Mouse (Mus musculus) retina, postnatal 1 day (tissue): ENCODE measurements around the gene Olfr561.

Experiments used
- DNase-seq: peaks from one replicate; pipeline ENCODE4 v3.0.0-alpha.2; 2012

The Olfr561 gene

GRCm38 (mm10) chr7:102770921-102771320 is at the start of gene Olfr561:
Gene Olfr561, plus strand, starts transcription at chr7:102771221.
- no peak for DNase-seq

- DNase-seq = no peak
Measured at GRCm38 (mm10) chr7:102727391-102727790, 43.6 kb upstream of the Olfr561 start, which contains the start of gene Olfr559. Gene Olfr559, minus strand, starts transcription at chr7:102727491.

- DNase-seq = no peak
Measured at GRCm38 (mm10) chr7:102733793-102734192, 37.2 kb upstream of the Olfr561 start.

GRCm38 (mm10) chr7:102737705-102738104 is 33.3 kb upstream of the Olfr561 start:
- no peak for DNase-seq

- DNase-seq = no peak
Measured at GRCm38 (mm10) chr7:102752086-102752485, 18.9 kb upstream of the Olfr561 start.

- DNase-seq = no peak
Measured at GRCm38 (mm10) chr7:102759266-102759665, 11.8 kb upstream of the Olfr561 start, which contains the start of the genes Olfr560 and Olfr78. Gene Olfr560, minus strand, starts transcription at chr7:102759366. Gene Olfr78, minus strand, starts transcription at chr7:102759471.

GRCm38 (mm10) chr7:102803180-102803579 is 32.2 kb downstream of the Olfr561 start, which contains the start of gene Olfr564:
Gene Olfr564, plus strand, starts transcription at chr7:102803480.
- no peak for DNase-seq
